Mouse (Mus musculus) E14TG2a.4 (cell line): ENCODE data around the gene Mrpl24.
"Not testable (repeated sequence)": the region's sequence is repeated elsewhere in the genome, so short reads cannot be mapped to it uniquely, and the experiment has no call there.

Experiments
- CTCF ChIP-seq: conservative IDR thresholded peaks from 2 replicates; pipeline ENCODE4 v1.5.1; 2014; ENCODE audit warnings: low read length
- NANOG ChIP-seq: IDR thresholded peaks from 2 replicates; pipeline ENCODE4 v1.6.1; 2014; ENCODE audit warnings: borderline replicate concordance, low read length, mixed read lengths

GRCm38 (mm10) chr3:87887400-87887799 is 31.9 kb upstream of the Mrpl24 start:
- not testable (repeated sequence) for TF ChIP-seq CTCF, NANOG
